Mouse (Mus musculus) ES-E14 (cell line): ENCODE measurements at regions not wholly inside any gene's neighbourhood (a gene's known extent, or its start where the extent isn't known, plus 50 kb on each side); places are given as distances from the start of the nearest gene placed in this dataset.

Source experiments
- DNase-seq: peaks from one replicate; pipeline ENCODE4 v3.0.0-alpha.2; 2013; ENCODE audit warnings: low read depth, low spot score
- H3K27ac ChIP-seq: 2 replicates; pipeline ENCODE4 v1.5.1; 2012; ENCODE audit warnings: low read depth, mild to moderate bottlenecking, low read length, moderate library complexity, mixed read lengths; ENCODE audit not compliant: poor library complexity, insufficient read depth, severe bottlenecking
- H3K36me3 ChIP-seq: 2 replicates; pipeline ENCODE4 v1.6.1; 2012; ENCODE audit warnings: mild to moderate bottlenecking, low read length, moderate library complexity, mixed read lengths; ENCODE audit not compliant: control insufficient read depth, poor library complexity, insufficient read depth, severe bottlenecking
- H3K4me1 ChIP-seq, 2 experiments: fragments of 150-350 bp in 1 of 2; sonication (generic) in 1 of 2; 2 replicates each; pipeline ENCODE4 v1.6.1; 2012; ENCODE audit warnings: low read length in 2 of 2, mild to moderate bottlenecking in 1 of 2, mixed read lengths in 1 of 2; ENCODE audit not compliant: control insufficient read depth in 2 of 2, insufficient read depth in 2 of 2, poor library complexity in 1 of 2
- H3K4me3 ChIP-seq, 2 experiments: fragments of 150-350 bp in 1 of 2; sonication (generic) in 1 of 2; 2 replicates each; pipeline ENCODE4 v1.5.1; 2012; ENCODE audit warnings: low read length in 2 of 2, low read depth in 1 of 2, mild to moderate bottlenecking in 1 of 2, mixed read lengths in 1 of 2; ENCODE audit not compliant: insufficient read depth in 1 of 2, poor library complexity in 1 of 2, severe bottlenecking in 1 of 2
- H3K9ac ChIP-seq: 2 replicates; pipeline ENCODE4 v1.6.1; 2012; ENCODE audit warnings: low read depth, mild to moderate bottlenecking, low read length, mixed read lengths; ENCODE audit not compliant: poor library complexity, insufficient read depth, severe bottlenecking
- H3K9me3 ChIP-seq: fragments of 150-350 bp; sonication (generic); 2 replicates; pipeline ENCODE4 v1.6.1; 2012; ENCODE audit warnings: low read depth, mild to moderate bottlenecking, low read length; ENCODE audit not compliant: control insufficient read depth, insufficient read depth
- CHD2 ChIP-seq: IDR thresholded peaks from 2 replicates; pipeline ENCODE4 v1.6.1; 2014; ENCODE audit warnings: mild to moderate bottlenecking, low read depth, low read length, inconsistent platforms
- HCFC1 ChIP-seq: IDR thresholded peaks from 2 replicates; pipeline ENCODE4 v1.6.1; 2012; ENCODE audit warnings: low read length, inconsistent platforms, borderline replicate concordance; ENCODE audit not compliant: insufficient read depth
- MAFK ChIP-seq: IDR thresholded peaks from 2 replicates; pipeline ENCODE4 v1.6.1; 2014; ENCODE audit warnings: mild to moderate bottlenecking, low read depth, low read length, inconsistent platforms; ENCODE audit not compliant: insufficient read depth
- ZC3H11A ChIP-seq: IDR thresholded peaks from 2 replicates; pipeline ENCODE4 v1.6.1; 2012; ENCODE audit warnings: low read depth, mild to moderate bottlenecking, inconsistent platforms, low read length, borderline replicate concordance
- ZNF384 ChIP-seq: IDR thresholded peaks from 2 replicates; pipeline ENCODE4 v1.6.1; 2012; ENCODE audit warnings: low read depth, low read length, inconsistent platforms
- in situ Hi-C, 2 experiments: fragments of 600-800 bp; cut with MboI; formaldehyde crosslinking; loops; one replicate each; pipeline ENCODE4 v1.15.1; 2025; ENCODE audit warnings: low sequenced_read_pairs in 2 of 2, inconsistent platforms in 1 of 2; ENCODE audit not compliant: unreplicated experiment in 2 of 2

DNA sequence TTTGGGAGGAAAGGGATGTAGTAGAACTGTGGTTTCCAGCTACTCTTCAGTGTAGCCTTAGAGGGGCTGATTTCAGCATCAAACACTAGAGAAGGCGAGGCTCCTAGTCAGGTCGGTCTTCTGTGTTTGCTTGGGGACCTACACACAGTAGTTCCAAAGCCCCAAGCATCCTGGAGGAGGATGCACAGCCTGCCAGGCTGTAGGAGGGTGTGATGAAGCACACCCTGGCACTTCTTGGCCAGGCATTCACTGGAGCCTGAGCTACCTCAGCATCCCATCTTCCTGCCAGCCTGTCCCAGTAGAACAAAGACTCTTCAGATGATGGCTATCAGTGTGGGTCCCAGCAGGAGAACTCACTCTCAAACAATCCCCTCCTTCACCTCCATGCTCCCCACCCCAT, 233.4 kb upstream of the Tbx18 start:
- H3K9ac ChIP-seq: no peak overlapping the region
- no peak overlapping the region for H3K27ac ChIP-seq
- DNase-seq: no peak
- in situ Hi-C loops: no loop called here
- no peaks in the 10 kb centered on the region for H3K9me3 ChIP-seq
- no peaks in the 10 kb centered on the region for H3K4me1 ChIP-seq
- H3K4me3 ChIP-seq: no peak overlapping the region
- TF ChIP-seq ZC3H11A (no peak), MAFK (no peak), CHD2 (no peak), HCFC1 (no peak), ZNF384 (no peak)
- H3K36me3 ChIP-seq: no peaks in the 10 kb centered on the region

DNA sequence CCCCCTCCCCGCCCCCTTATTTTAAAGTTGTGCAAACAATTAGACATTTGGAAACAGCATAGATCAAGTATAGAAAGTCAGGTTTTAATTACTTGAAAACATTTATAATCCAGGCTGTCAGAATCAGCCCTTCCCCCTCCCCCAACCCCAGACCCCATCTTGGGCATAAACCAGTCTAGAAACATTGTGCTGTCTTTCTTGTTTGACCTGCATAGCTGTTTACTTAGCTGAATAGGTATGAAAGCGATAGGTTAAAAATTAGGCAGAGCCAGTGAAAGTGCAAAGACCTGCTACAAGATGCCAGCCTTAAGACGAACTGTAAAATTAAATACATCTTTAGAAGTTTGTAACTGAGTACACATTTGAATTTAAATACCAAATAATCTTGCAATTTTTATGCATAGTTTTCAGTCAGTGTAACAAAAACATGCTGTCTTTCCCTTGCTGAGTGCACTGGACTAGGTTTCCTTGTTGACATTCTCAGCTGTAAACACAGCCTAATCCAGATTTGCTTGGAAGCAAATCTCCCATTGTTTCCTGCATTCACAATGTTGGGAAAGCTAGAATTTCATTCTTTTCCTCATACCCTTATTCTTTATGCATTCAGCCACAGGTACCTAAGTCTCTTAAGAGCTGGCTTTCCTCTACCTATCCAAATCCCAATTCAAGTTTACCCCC, 234.2 kb upstream of the Tbx18 start:
- TF ChIP-seq ZNF384 (no peak), ZC3H11A (no peak), CHD2 (no peak), MAFK (no peak), HCFC1 (no peak)
- Histone ChIP-seq H3K27ac (no peak overlapping the region), H3K4me3 (no peak overlapping the region), H3K9ac (no peak overlapping the region), H3K9me3 (no peaks in the 10 kb centered on the region), H3K36me3 (no peaks in the 10 kb centered on the region), H3K4me1 (no peaks in the 10 kb centered on the region)
- in situ Hi-C loops: no loop called here
- no peak for DNase-seq

DNA sequence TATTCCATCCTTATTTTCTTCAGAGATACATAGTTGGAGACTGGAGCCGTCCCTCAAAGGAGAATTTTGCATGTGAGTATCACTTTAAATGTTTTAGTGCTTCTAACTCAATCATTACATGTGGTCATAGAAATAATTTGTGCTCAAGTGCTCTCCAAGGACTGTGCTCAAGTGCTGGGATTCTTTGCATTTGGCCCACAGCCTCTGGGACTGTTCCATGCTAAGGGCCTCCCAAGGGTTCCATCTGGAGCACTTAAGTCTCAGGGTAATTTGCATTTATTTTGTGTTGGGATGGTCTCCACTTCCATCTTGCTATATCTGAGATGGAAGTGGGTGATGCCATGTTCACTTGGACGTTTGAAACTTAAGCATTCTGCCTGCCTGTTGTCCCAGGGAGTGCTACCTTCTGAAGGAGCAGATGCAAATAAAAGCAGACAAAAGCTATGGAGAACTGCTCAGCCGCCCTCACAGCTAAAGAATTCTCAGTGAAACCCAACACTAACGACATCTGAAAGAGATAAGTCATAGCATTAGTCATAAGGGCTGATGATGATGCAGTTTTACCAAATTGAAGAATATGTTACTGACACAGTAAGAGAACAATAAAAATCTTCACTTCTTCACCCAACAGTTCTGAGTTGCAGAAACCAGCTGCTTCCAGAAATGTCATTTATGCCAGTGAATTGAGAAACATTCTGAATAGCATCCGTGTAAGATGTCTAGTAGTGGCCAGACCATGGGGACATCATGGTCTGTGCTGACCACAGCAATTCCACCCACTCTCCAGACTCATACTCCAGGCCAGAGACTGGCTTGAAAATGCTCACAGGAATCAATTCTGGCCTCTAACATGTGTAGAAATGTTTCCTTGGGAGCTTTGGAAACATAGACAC, 237.4 kb upstream of the Tbx18 start:
- Histone ChIP-seq H3K36me3 (no peaks in the 10 kb centered on the region), H3K9ac (no peak overlapping the region), H3K4me1 (no peaks in the 10 kb centered on the region), H3K27ac (no peak overlapping the region), H3K9me3 (no peaks in the 10 kb centered on the region), H3K4me3 (no peak overlapping the region)
- DNase-seq: no peak
- TF ChIP-seq ZC3H11A: no peak
- no peak for TF ChIP-seq HCFC1
- TF ChIP-seq CHD2: no peak
- no peak for TF ChIP-seq ZNF384
- in situ Hi-C loops: no loop called here

DNA sequence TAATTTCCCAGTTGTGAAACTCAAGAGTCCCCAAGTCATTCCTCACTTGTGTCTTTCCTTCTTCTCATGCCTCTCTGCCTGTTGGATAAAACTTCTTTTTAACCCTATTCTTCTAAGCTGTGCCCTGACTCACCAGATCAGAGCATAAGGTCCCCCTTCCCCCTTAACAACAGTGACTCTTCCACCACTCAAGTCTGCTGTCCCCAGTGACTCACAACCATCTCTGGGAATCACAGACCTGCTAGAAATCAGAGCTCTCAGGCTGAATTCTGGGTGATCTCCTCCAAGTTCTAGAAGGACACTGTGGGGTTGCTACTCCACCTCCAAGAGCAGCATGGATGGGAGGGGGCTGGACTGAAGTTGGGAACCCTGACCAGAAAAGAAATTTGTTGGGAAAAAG, 239.5 kb upstream of the Tbx18 start:
- Histone ChIP-seq H3K36me3 (no peaks in the 10 kb centered on the region), H3K27ac (no peak overlapping the region), H3K4me3 (no peak overlapping the region), H3K9me3 (no peaks in the 10 kb centered on the region), H3K9ac (no peak overlapping the region), H3K4me1 (no peaks in the 10 kb centered on the region)
- no peak for DNase-seq
- TF ChIP-seq CHD2: no peak
- in situ Hi-C loops: no loop called here
